Mouse (Mus musculus) liver, embryonic 14.5 days (tissue): ENCODE measurements at regions not wholly inside any gene's neighbourhood (a gene's known extent, or its start where the extent isn't known, plus 50 kb on each side); places are given as distances from the start of the nearest gene placed in this dataset.

Source experiments
- ATAC-seq: fragments of 200-750 bp; cut with Nextera tagmentation; 2 replicates; pipeline ENCODE4 v1.8.0; 2017; ENCODE audit warnings: moderate number of reproducible peaks, mild to moderate bottlenecking, moderate library complexity; ENCODE audit not compliant: insufficient read depth
- DNase-seq, 3 experiments: peaks; one replicate each; pipeline ENCODE4 v3.0.0-alpha.2; 2012 to 2013; ENCODE audit warnings: low read depth in 3 of 3, low spot score in 3 of 3
- H3K27ac ChIP-seq: fragments of 300-500 bp; sonication (generic); 2 replicates; pipeline ENCODE4 v1.5.1; 2014; ENCODE audit warnings: moderate library complexity, mild to moderate bottlenecking, control low read depth, inconsistent platforms
- H3K27me3 ChIP-seq: fragments of 300-500 bp; sonication (generic); 2 replicates; pipeline ENCODE4 v1.6.1; 2014; ENCODE audit warnings: mild to moderate bottlenecking, low read length, moderate library complexity; ENCODE audit not compliant: control insufficient read depth, insufficient read depth
- H3K36me3 ChIP-seq: fragments of 300-500 bp; sonication (generic); replicated peaks from 2 replicates; pipeline ENCODE4 v1.6.1; 2014; ENCODE audit warnings: low read depth; ENCODE audit not compliant: control insufficient read depth, insufficient read depth
- H3K4me1 ChIP-seq, 2 experiments: fragments of 200-500 bp in 1 of 2; fragments of 300-500 bp in 1 of 2; sonication (generic) in 1 of 2; replicated peaks; 2 replicates each; pipeline ENCODE4 v1.6.1; 2012 to 2014; ENCODE audit warnings: antibody characterized with exemption in 1 of 2, inconsistent platforms in 1 of 2, low read length in 1 of 2; ENCODE audit not compliant: control insufficient read depth in 2 of 2, insufficient read depth in 2 of 2
- H3K4me2 ChIP-seq: fragments of 300-500 bp; sonication (generic); 2 replicates; pipeline ENCODE4 v1.6.1; 2014; ENCODE audit warnings: low read depth, mild to moderate bottlenecking, control low read depth, moderate library complexity
- H3K4me3 ChIP-seq, 2 experiments: fragments of 200-500 bp in 1 of 2; fragments of 300-500 bp in 1 of 2; sonication (generic) in 1 of 2; 2 replicates each; pipeline ENCODE4 v1.5.1; 2012 to 2014; ENCODE audit warnings: low read depth in 2 of 2, low read length in 2 of 2, mild to moderate bottlenecking in 2 of 2, control low read depth in 1 of 2, inconsistent platforms in 1 of 2, moderate library complexity in 1 of 2; ENCODE audit not compliant: insufficient read depth in 1 of 2
- H3K9ac ChIP-seq: fragments of 300-500 bp; sonication (generic); replicated peaks from 2 replicates; pipeline ENCODE4 v1.6.1; 2014; ENCODE audit warnings: mild to moderate bottlenecking, control low read depth, moderate library complexity
- H3K9me3 ChIP-seq: fragments of 300-500 bp; sonication (generic); 2 replicates; pipeline ENCODE4 v1.6.1; 2016; ENCODE audit warnings: low read length, mixed read lengths; ENCODE audit not compliant: control insufficient read depth
- CTCF ChIP-seq: IDR thresholded peaks from 2 replicates; pipeline ENCODE4 v1.5.1; 2016; ENCODE audit warnings: antibody characterized with exemption, low read depth, control low read depth
- EP300 ChIP-seq: IDR thresholded peaks from 2 replicates; pipeline ENCODE4 v1.6.1; 2016; ENCODE audit warnings: antibody characterized with exemption, low read depth
- WGBS: fragments of 180-500 bp; shearing (Covaris S2); extraction: QIAGEN DNeasy Blood & Tissue Kit; methylation state at CpG from one replicate; pipeline ENCODE4 v1.1.7; 2014; ENCODE audit not compliant: insufficient replicate concordance; 5-methylcytosine and 5-hydroxymethylcytosine counted together

DNA sequence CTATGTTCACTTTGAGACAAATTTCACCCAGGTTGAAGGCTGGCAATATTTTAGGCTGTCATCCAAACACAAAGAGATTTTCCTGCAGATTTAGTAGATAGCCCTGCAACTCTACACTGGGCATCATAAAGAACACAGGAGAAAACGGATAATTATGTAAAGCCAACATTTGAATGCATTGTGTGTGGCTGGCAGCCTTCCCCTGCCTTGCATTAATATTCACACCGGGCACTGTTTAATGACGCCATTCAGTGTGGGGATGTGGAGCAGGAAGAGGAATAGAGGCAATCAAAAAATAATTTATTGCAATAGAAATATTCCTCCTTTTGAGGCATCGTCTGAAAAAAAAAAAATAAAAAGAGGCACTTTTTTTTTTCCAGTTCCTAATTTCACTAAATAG is 105.7 kb downstream of the Samd5 start:
- DNase-seq (no peak), ATAC-seq (no peak)
- H3K36me3 ChIP-seq, result no peaks in the 10 kb centered on the region
- H3K27ac ChIP-seq, result no peak overlapping the region
- no peaks in the 10 kb centered on the region for H3K9me3 ChIP-seq
- no peak overlapping the region for H3K4me2 ChIP-seq
- no peak for TF ChIP-seq CTCF
- no peak for TF ChIP-seq EP300
- no peak overlapping the region for H3K4me3 ChIP-seq
- H3K9ac ChIP-seq, result no peak overlapping the region
- H3K4me1 ChIP-seq, result no peaks in the 10 kb centered on the region
- no peaks in the 10 kb centered on the region for H3K27me3 ChIP-seq
- WGBS, result 49% methylated on average over 4 of the region's 4 CpGs

DNA sequence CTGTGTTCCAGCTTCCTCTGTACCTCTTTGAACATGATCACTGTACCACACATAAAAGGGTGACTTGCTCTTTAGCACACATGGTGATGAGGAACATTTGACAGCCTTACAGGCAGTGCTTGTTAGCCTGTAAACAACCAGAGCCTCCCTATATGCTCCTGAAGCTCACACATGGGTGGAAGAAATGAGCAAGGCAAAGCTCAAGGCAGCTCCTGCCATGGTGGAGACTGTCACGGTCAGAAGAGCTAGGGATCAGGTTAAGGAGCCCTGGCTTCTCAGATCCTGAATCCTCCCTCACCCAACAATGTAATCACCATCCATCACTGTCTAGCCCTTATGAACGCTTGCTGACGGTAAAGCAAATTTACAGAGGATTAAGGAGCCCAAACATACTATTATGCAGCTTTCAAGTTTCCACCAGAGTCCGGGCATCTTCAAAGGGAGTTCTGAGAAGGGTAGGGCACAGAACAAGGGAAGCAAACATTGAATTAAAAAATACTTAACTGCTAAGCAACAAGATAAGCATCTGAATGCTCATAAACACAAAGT is 117.4 kb downstream of the Samd5 start:
- no peak for TF ChIP-seq CTCF
- TF ChIP-seq EP300, result no peak
- 41% methylated on average over 4 of the region's 4 CpGs for WGBS
- no peak overlapping the region for H3K4me3 ChIP-seq
- no peaks in the 10 kb centered on the region for H3K36me3 ChIP-seq
- no peak overlapping the region for H3K9ac ChIP-seq
- H3K4me1 ChIP-seq, result no peaks in the 10 kb centered on the region
- H3K27me3 ChIP-seq, result no peaks in the 10 kb centered on the region
- no peak overlapping the region for H3K27ac ChIP-seq
- DNase-seq (no peak), ATAC-seq (no peak)
- H3K9me3 ChIP-seq, result no peaks in the 10 kb centered on the region
- no peak overlapping the region for H3K4me2 ChIP-seq

DNA sequence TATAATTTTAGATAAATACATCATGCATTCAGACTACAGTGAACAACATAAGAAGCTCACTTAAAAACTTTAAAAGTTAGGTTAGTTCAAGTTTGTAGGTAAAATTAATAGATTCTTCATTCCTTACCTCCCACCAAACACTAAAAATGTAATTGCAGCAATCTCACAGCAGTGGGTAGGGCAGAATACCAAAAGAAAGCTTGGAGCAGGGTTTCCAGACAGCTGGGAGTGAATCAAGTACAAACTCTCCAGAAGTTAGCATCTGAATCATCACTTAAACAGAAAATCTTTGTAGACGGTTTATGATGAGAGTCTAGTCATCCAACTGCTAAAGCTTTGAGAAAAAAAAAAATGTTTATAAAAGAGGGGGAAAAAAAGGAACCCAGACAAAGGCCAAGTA is 117.9 kb downstream of the Samd5 start:
- WGBS, result 26% methylated on average over 1 of the region's 1 CpGs
- DNase-seq, result no peak

DNA sequence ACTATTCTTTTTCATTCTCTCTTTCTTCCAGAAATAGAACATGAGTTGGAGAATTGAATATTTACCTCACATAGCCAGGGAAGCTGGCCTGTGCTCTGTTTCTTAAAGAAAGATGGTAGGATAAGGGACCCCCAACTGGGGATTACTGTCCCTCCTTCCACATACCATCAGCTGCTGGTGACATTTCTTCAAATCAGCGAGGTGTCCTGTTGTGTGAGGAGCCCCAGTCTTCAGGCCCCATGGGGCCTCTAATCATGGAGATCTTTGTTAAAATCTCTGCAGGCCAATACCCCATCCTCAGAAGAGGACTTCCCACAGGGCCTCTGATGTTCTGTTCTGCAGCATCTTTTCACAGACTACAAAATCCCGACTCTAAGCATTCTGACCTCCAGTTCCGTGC is 121.1 kb downstream of the Samd5 start:
- Histone ChIP-seq H3K36me3 (no peaks in the 10 kb centered on the region), H3K4me3 (no peak overlapping the region), H3K27me3 (no peaks in the 10 kb centered on the region), H3K27ac (no peak overlapping the region), H3K4me1 (no peaks in the 10 kb centered on the region), H3K4me2 (no peak overlapping the region), H3K9ac (no peak overlapping the region), H3K9me3 (no peaks in the 10 kb centered on the region)
- ATAC-seq, result no peak
- TF ChIP-seq EP300 (no peak), CTCF (no peak)
- no peak for DNase-seq
- 35% methylated on average over 3 of the region's 3 CpGs for WGBS

More for the DNA sequence above, 117.9 kb downstream of the Samd5 start:
- Histone ChIP-seq H3K4me1 (no peaks in the 10 kb centered on the region), H3K4me2 (no peak overlapping the region), H3K27ac (no peak overlapping the region), H3K27me3 (no peaks in the 10 kb centered on the region), H3K9me3 (no peaks in the 10 kb centered on the region), H3K4me3 (no peak overlapping the region), H3K9ac (no peak overlapping the region), H3K36me3 (no peaks in the 10 kb centered on the region)
- no peak for TF ChIP-seq EP300
- TF ChIP-seq CTCF, result no peak
- ATAC-seq, result no peak

DNA sequence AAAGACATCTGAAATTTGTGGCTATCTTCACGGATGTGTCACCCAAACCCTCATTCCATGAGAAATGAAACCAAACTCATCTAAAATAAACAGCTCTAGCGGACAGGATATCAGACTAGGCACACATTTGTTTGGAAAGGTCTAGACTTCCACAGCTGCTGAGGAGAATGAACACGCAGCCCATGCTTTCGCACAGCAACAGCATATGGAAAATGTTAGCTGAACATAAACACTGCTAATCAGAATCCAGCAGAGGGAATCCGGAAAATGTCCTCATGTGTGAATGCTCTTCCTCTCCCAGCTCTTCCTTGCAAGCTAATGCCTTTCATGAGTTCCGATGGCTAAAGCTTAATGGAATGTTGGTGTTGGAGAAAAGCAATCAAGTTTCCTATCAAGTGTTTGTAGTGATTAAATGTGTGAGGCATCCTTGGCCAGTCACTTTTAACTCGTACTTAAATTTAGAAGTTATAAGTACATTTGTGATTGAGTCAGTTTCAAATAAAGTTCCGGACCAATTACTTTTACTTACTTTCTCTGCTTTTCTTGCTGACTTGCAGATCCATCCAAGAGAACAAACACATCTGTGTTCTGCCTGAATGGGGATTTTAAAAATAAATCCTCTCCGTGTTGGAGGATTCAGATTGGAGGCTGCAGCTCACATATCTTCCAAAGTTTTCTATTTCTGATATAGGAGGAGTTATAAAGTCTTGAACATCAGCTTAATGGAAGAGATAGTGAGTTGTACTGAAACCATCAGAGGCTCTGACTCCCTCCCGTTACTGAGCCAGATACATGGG is 124.9 kb downstream of the Samd5 start:
- Histone ChIP-seq H3K4me1 (no peaks in the 10 kb centered on the region), H3K9ac (no peak overlapping the region), H3K27me3 (no peaks in the 10 kb centered on the region), H3K27ac (no peak overlapping the region), H3K4me3 (no peak overlapping the region), H3K4me2 (no peak overlapping the region), H3K9me3 (no peaks in the 10 kb centered on the region), H3K36me3 (no peaks in the 10 kb centered on the region)
- ATAC-seq (no peak), DNase-seq (no peak)
- TF ChIP-seq EP300 (no peak), CTCF (no peak)
- 55% methylated on average over 10 of the region's 10 CpGs for WGBS
